Mouse (Mus musculus) liver, postnatal 0 days (tissue): ENCODE measurements at regions not wholly inside any gene's neighbourhood (a gene's known extent, or its start where the extent isn't known, plus 50 kb on each side); places are given as distances from the start of the nearest gene placed in this dataset.

Experiments
- ATAC-seq: fragments of 200-750 bp; cut with Nextera tagmentation; 2 replicates; pipeline ENCODE4 v1.8.0; 2017; ENCODE audit warnings: mild to moderate bottlenecking, moderate library complexity
- DNase-seq: peaks from one replicate; pipeline ENCODE4 v3.0.0-alpha.2; 2016
- H3K27ac ChIP-seq: fragments of 300-500 bp; sonication (generic); 2 replicates; pipeline ENCODE4 v1.5.1; 2014; ENCODE audit warnings: antibody characterized with exemption, moderate library complexity, mild to moderate bottlenecking, low read depth
- H3K27me3 ChIP-seq: fragments of 300-500 bp; sonication (generic); 2 replicates; pipeline ENCODE4 v1.6.1; 2014; ENCODE audit warnings: low read length, control low read depth, mixed read lengths; ENCODE audit not compliant: insufficient read depth
- H3K36me3 ChIP-seq: fragments of 300-500 bp; sonication (generic); replicated peaks from 2 replicates; pipeline ENCODE4 v1.6.1; 2014; ENCODE audit warnings: mild to moderate bottlenecking, control low read depth, low read length, moderate library complexity, mixed read lengths; ENCODE audit not compliant: insufficient read depth
- H3K4me1 ChIP-seq: fragments of 300-500 bp; sonication (generic); 2 replicates; pipeline ENCODE4 v1.6.1; 2014; ENCODE audit warnings: antibody characterized with exemption, mild to moderate bottlenecking, control low read depth; ENCODE audit not compliant: insufficient read depth
- H3K4me2 ChIP-seq: fragments of 300-500 bp; sonication (generic); 2 replicates; pipeline ENCODE4 v1.6.1; 2014; ENCODE audit warnings: low read depth, mild to moderate bottlenecking, low read length, moderate library complexity, mixed read lengths
- H3K4me3 ChIP-seq: fragments of 300-500 bp; sonication (generic); 2 replicates; pipeline ENCODE4 v1.5.1; 2014; ENCODE audit warnings: low read depth, low read length
- H3K9ac ChIP-seq: fragments of 300-500 bp; sonication (generic); replicated peaks from 2 replicates; pipeline ENCODE4 v1.6.1; 2014; ENCODE audit warnings: mild to moderate bottlenecking, moderate library complexity
- H3K9me3 ChIP-seq: fragments of 300-500 bp; sonication (generic); 2 replicates; pipeline ENCODE4 v1.6.1; 2016; ENCODE audit warnings: mild to moderate bottlenecking, control low read depth, low read length, mixed read lengths
- CTCF ChIP-seq: sonication (generic); IDR thresholded peaks from 2 replicates; pipeline ENCODE4 v1.5.1; 2016; ENCODE audit warnings: antibody characterized with exemption, low read depth
- EP300 ChIP-seq: IDR thresholded peaks from 2 replicates; pipeline ENCODE4 v1.6.1; 2016; ENCODE audit warnings: antibody characterized with exemption, low read depth, mild to moderate bottlenecking
- WGBS: fragments of 180-500 bp; shearing (Covaris S2); extraction: QIAGEN DNeasy Blood & Tissue Kit; methylation state at CpG from one replicate; pipeline ENCODE4 v1.1.7; 2014; ENCODE audit not compliant: insufficient replicate concordance; 5-methylcytosine and 5-hydroxymethylcytosine counted together

DNA sequence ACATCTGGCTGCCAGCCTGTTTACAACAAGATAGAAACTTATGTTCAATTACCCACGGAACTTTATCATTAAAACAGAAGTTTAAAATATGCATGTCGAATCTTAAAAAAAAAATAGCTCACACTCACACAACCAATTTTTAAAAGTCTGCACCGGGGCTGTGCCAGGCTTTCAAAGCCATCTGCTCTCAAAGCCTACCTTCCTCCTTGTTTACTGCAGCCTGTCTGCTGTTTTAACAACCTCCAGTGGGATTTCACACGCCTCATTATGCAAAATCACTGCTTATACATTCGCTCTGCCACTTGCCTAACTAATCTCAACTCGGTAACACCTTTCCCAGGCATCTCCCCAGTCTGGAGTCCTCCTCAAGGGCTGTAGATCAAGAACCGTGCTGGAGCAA is 292.6 kb upstream of the Castor2 start:
- H3K27ac ChIP-seq: no peak overlapping the region
- DNase-seq (no peak), ATAC-seq (no peak)
- no peaks in the 10 kb centered on the region for H3K36me3 ChIP-seq
- no peaks in the 10 kb centered on the region for H3K9me3 ChIP-seq
- H3K4me1 ChIP-seq: no peaks in the 10 kb centered on the region
- no peak for TF ChIP-seq CTCF
- TF ChIP-seq EP300: no peak
- 43% methylated on average over 7 of the region's 7 CpGs for WGBS
- H3K4me2 ChIP-seq: no peak overlapping the region
- no peak overlapping the region for H3K4me3 ChIP-seq
- no peak overlapping the region for H3K9ac ChIP-seq
- no peaks in the 10 kb centered on the region for H3K27me3 ChIP-seq

DNA sequence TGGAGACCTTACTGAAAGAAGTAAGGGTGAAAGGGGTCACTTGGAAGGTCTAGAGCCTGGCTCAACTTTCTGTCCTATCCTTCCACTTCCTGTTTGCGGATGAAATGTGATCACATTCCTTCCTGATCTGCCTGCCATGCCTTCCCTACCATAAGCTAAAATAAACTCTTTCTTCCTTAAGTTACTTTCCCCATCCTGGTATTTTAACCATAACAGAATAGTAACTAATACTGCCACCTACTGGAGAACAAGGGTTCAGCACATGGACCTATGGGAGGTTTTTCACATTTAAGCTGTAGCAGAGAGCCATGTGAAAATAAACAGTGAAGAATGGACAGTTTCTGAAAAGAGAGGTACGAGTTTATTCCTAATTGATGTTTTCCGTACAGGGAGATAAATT is 297.5 kb upstream of the Castor2 start:
- Histone ChIP-seq H3K27ac (no peak overlapping the region), H3K36me3 (no peaks in the 10 kb centered on the region)
- no peak for TF ChIP-seq EP300
- TF ChIP-seq CTCF: peak; percentile 56

GRCm38 (mm10) chr5:133795638-133796037 is 303.9 kb upstream of the Castor2 start:
- no peaks in the 10 kb centered on the region for H3K36me3 ChIP-seq
- no peaks in the 10 kb centered on the region for H3K4me1 ChIP-seq
- H3K27ac ChIP-seq: no peak overlapping the region
- H3K4me3 ChIP-seq: no peak overlapping the region
- H3K27me3 ChIP-seq: no peaks in the 10 kb centered on the region
- no peak for DNase-seq
- TF ChIP-seq CTCF: peak; percentile 35
- TF ChIP-seq EP300: no peak
- WGBS: 38% methylated on average over 3 of the region's 3 CpGs
- no peak overlapping the region for H3K4me2 ChIP-seq
- no peaks in the 10 kb centered on the region for H3K9me3 ChIP-seq
- ATAC-seq: no peak
- H3K9ac ChIP-seq: no peak overlapping the region

More for the DNA sequence above, 297.5 kb upstream of the Castor2 start:
- WGBS: 61% methylated on average over 3 of the region's 3 CpGs
- ATAC-seq (no peak), DNase-seq (no peak)
- no peak overlapping the region for H3K9ac ChIP-seq
- H3K27me3 ChIP-seq: no peaks in the 10 kb centered on the region
- H3K9me3 ChIP-seq: no peaks in the 10 kb centered on the region
- H3K4me1 ChIP-seq: no peaks in the 10 kb centered on the region
- H3K4me3 ChIP-seq: no peak overlapping the region
- no peak overlapping the region for H3K4me2 ChIP-seq

DNA sequence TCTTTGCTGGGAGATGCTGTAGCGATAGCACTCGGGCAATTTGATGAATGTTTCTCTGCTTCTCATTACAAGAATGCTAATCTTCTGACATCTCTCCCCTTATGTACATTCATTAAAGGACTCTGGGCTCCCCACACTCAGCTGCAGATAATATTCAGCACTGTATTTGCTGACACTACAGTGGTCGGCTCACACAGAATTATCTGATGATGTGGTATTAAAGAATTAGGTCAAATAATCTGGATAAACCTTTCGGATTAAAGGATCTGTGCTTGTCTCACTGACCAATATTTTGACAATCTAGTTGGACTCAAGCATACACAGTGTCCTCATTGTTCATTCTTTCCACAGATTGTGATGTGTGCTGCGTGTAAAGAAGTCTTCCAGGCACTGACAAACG is 308.8 kb upstream of the Castor2 start:
- Histone ChIP-seq H3K27me3 (no peaks in the 10 kb centered on the region), H3K9me3 (no peaks in the 10 kb centered on the region), H3K9ac (no peak overlapping the region), H3K4me2 (no peak overlapping the region), H3K27ac (no peak overlapping the region), H3K36me3 (no peaks in the 10 kb centered on the region), H3K4me3 (no peak overlapping the region), H3K4me1 (no peaks in the 10 kb centered on the region)
- no peak for TF ChIP-seq EP300
- no peak for TF ChIP-seq CTCF
- ATAC-seq (no peak), DNase-seq (no peak)
- WGBS: 69% methylated on average over 6 of the region's 6 CpGs

DNA sequence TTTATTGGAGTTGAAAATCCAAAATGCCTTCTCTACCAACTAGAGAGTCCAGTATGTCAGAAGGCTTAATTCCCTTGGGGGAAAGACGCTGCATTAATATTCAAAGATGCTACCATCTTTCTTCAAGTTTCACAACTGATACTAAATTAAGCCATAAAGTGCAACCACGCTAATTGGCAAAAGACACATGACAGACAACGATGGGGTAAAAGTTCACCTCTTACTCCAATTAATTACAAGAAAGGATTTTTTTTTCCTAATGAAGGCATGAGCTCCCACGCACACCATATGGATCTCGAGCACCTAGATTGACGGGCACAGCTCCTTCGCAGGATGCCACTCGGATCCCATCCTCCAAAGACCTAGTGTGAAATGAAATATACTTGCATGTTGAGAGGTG is 311.5 kb upstream of the Castor2 start:
- WGBS: 81% methylated on average over 8 of the region's 8 CpGs
- Histone ChIP-seq H3K4me2 (no peak overlapping the region), H3K9ac (no peak overlapping the region), H3K27me3 (no peaks in the 10 kb centered on the region), H3K9me3 (no peaks in the 10 kb centered on the region), H3K4me1 (no peaks in the 10 kb centered on the region), H3K36me3 (no peaks in the 10 kb centered on the region), H3K27ac (no peak overlapping the region), H3K4me3 (no peak overlapping the region)
- no peak for TF ChIP-seq EP300
- TF ChIP-seq CTCF: no peak
- no peak for ATAC-seq
- no peak for DNase-seq

DNA sequence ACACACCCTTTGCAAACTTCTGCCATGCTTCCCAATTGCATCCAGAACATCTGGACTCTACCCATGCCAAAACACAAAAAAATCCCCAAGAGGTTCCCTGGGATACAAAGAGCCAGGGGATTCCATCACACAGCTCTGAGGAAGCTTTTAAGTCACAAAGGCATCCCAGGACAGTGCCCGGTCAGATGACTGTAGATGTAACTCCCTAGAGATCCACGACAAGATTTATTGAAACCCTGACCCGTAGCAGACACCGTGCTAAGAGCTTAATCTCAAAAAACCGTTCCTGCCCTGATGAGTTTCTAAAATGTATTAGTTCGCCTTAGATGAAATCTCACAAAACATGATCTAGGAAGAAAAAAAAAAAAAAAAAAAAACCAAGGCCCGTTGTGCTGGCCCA is 312.0 kb upstream of the Castor2 start:
- ATAC-seq: no peak
- no peak for DNase-seq
- no peaks in the 10 kb centered on the region for H3K36me3 ChIP-seq
- no peak overlapping the region for H3K4me2 ChIP-seq
- WGBS: 70% methylated on average over 7 of the region's 7 CpGs
- H3K4me3 ChIP-seq: no peak overlapping the region
- H3K9ac ChIP-seq: no peak overlapping the region
- no peak for TF ChIP-seq EP300
- no peak for TF ChIP-seq CTCF
- no peaks in the 10 kb centered on the region for H3K4me1 ChIP-seq
- H3K27me3 ChIP-seq: no peaks in the 10 kb centered on the region
- H3K9me3 ChIP-seq: no peaks in the 10 kb centered on the region
- H3K27ac ChIP-seq: no peak overlapping the region

GRCm38 (mm10) chr5:133776591-133776990 is 322.9 kb upstream of the Castor2 start:
- Histone ChIP-seq H3K4me2 (no peak overlapping the region), H3K9ac (no peak overlapping the region), H3K4me1 (no peaks in the 10 kb centered on the region), H3K27ac (no peak overlapping the region), H3K9me3 (no peaks in the 10 kb centered on the region), H3K36me3 (no peaks in the 10 kb centered on the region), H3K27me3 (no peaks in the 10 kb centered on the region), H3K4me3 (no peak overlapping the region)
- no peak for ATAC-seq
- no peak for TF ChIP-seq CTCF
- no peak for TF ChIP-seq EP300
- no peak for DNase-seq
